In genomic region chr12:110843194-110844048, GRCm38 (mm10) we compare ENCODE assay signal across 8 mouse cellular contexts. TPM values are rescaled to one million over a fixed set of nuclear protein-coding genes. Genes with fewer than 3 reads are reported as not detected.
DNase-seq lines count a peak whose midpoint lies in the region; ATAC-seq and TF ChIP-seq lines count a peak whose summit lies in the region.

No protein-coding gene starts in this region.

- 19% methylated on average over 32 of the region's 32 CpGs for WGBS in hindbrain, embryonic 10.5 days

- no peaks in the 10 kb centered on the region for H3K36me3 ChIP-seq in hindbrain, embryonic 10.5 days

- POLR2A ChIA-PET in Patski (lab: Charles Lee): no interaction called here

- peak; percentile 22 for ATAC-seq in Patski
- ATAC-seq in frontal cortex, adult (ENCODE audit: low TSS enrichment): peak; percentile 39; the same call in 1 of the 2 replicates

- peak overlapping the region; percentile 13; the same call in 1 of the 2 replicates for H3K27ac ChIP-seq in hindbrain, embryonic 10.5 days

- TF ChIP-seq CTCF in Patski (IDR thresholded peaks at IDR 0.05): no peak

- H3K27me3 ChIP-seq in Patski: no peaks in the 10 kb centered on the region
- H3K27me3 ChIP-seq in hindbrain, embryonic 10.5 days (ENCODE audit: insufficient read depth, poor library complexity, severe bottlenecking): peaks cover 27% of the 10 kb centered on the region

- no peak for DNase-seq in Patski (ENCODE audit: low read depth, low spot score)
- peak; percentile 81 for DNase-seq in cerebellum, adult 9-11 months
- peak; percentile 85 for DNase-seq in hindbrain, embryonic 10.5 days (ENCODE audit: low spot score)
- DNase-seq in layer of hippocampus, postnatal 14 days (ENCODE audit: low spot score in 2 of 2): peak; percentile 83 to 85
- peak; percentile 87 for DNase-seq in lung, postnatal 25 days (ENCODE audit: low spot score)
- peak; percentile 82 for DNase-seq in ovary, postnatal 36 days (ENCODE audit: low spot score)
- peak; percentile 80 for DNase-seq in thymus, postnatal 14 days

- H3K4me1 ChIP-seq in hindbrain, embryonic 10.5 days (replicated peaks): peaks cover 48% of the 10 kb centered on the region

- no peaks in the 10 kb centered on the region for H3K9me3 ChIP-seq in hindbrain, embryonic 10.5 days

- CTCF ChIA-PET in Patski (lab: Charles Lee): interaction anchor here (0.6 to 1.9 kb wide), 10 partner anchors 10 to 389 kb away, joined by 3 to 6 read pairs (median 4); partner anchors contain the start of genes Hsp90aa1 and Wdr20

- peak overlapping the region; percentile 59 for H3K4me3 ChIP-seq in hindbrain, embryonic 10.5 days

- in situ Hi-C loops in Patski (cut with MboI; ENCODE audit: low pct_unique_long_range_greater_than_20kb): loop anchor here (5.0 to 10.0 kb wide), 5 partner anchors 109 to 426 kb away; partner anchors contain the start of genes 1700001K19Rik, Ppp2r5c and Wdr20

RNA-seq across cellular contexts. Expression of gene Mok, which starts 2.7 kb away (rescaled TPM):
- 16.2 TPM for polyA plus RNA-seq in Patski (2021)
- polyA plus RNA-seq in hindbrain, embryonic 10.5 days (2016; fragmentation: Nextera tagmentation; extraction: Ambion mirVana): 10.5 and 14.2 TPM in 2 replicates
- total RNA-seq in layer of hippocampus, postnatal 14 days (2021): 1 to 10 TPM; 7.3 to 9.8 TPM

RNA-seq across cellular contexts. Expression of gene Zfp839, which starts 6.6 kb away (rescaled TPM):
- polyA plus RNA-seq in Patski (2021): 7.6 TPM
- polyA plus RNA-seq in hindbrain, embryonic 10.5 days (2016; fragmentation: Nextera tagmentation; extraction: Ambion mirVana): 4.2 and 5.1 TPM in 2 replicates
- 10 to 100 TPM in 1 of 2 experiments, 1 to 10 TPM in 1; 9.8 to 11.2 TPM for total RNA-seq in layer of hippocampus, postnatal 14 days (2021)

RNA-seq across cellular contexts. Expression of gene Cinp, which starts 45.5 kb away (rescaled TPM):
- polyA plus RNA-seq in Patski (2021): 33.0 TPM
- polyA plus RNA-seq in hindbrain, embryonic 10.5 days (2016; fragmentation: Nextera tagmentation; extraction: Ambion mirVana): 82.0 and 92.8 TPM in 2 replicates
- 10 to 100 TPM; 83.3 to 87.3 TPM for total RNA-seq in layer of hippocampus, postnatal 14 days (2021)

RNA-seq across cellular contexts. Expression of gene Tecpr2, which starts 45.6 kb away (rescaled TPM):
- polyA plus RNA-seq in Patski (2021): 7.4 TPM
- polyA plus RNA-seq in hindbrain, embryonic 10.5 days (2016; fragmentation: Nextera tagmentation; extraction: Ambion mirVana): 6.5 and 7.0 TPM in 2 replicates
- total RNA-seq in layer of hippocampus, postnatal 14 days (2021): 10 to 100 TPM; 38.5 to 39.7 TPM
